Mouse (Mus musculus) C2C12 (cell line): ENCODE data around the gene Vac14.

ENCODE experiments used
- CTCF ChIP-seq: IDR thresholded peaks from one replicate; pipeline ENCODE4 v1.5.1; 2011; ENCODE audit not compliant: control insufficient read depth, insufficient read depth, insufficient read length
- MYOG ChIP-seq: IDR thresholded peaks from one replicate; pipeline ENCODE4 v1.6.1; 2011; ENCODE audit not compliant: control insufficient read depth, insufficient read length; ENCODE audit errors: extremely low read depth

DNA sequence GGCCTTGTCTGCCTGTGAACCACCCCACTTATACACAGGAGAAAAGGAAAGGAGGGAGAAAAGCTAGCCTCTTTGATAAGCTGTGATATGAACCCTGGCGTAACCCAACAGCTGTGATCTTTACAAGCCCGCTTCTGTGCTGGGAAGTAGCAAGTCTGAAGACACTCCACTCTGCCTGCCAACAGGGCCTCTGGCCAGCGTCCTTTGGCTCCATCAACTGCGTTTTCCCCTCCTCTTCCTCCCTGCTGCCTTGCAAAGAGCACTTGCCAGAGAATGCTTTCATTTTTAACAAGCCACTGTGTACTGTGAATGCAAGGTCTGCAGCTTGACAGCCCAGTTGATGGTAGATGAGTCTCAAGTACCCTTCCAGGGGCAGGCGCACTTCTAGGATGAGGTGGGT lies 69.3 kb downstream of the Vac14 start:
- TF ChIP-seq CTCF = no peak
- no peak for TF ChIP-seq MYOG
